Mouse (Mus musculus) ES-Bruce4 (cell line): Measurements from ENCODE around the gene C1qc.

Experiments
- CTCF ChIP-seq: IDR thresholded peaks from one replicate; pipeline ENCODE4 v1.8.1; 2011; ENCODE audit warnings: low read depth, low read length
- POLR2A ChIP-seq: IDR thresholded peaks from one replicate; pipeline ENCODE4 v1.8.1; 2011; ENCODE audit warnings: low read length; ENCODE audit not compliant: insufficient read depth

- TF ChIP-seq CTCF (no peak), POLR2A (no peak)
Observed at GRCm38 (mm10) chr4:136904767-136905539, 12.1 kb upstream of the C1qc start.
